Mouse (Mus musculus) small intestine, adult 2 months (tissue): ENCODE measurements around the gene March8.

Source experiments
- CTCF ChIP-seq: fragments of 200-500 bp; IDR thresholded peaks from 2 replicates; pipeline ENCODE4 v1.5.1; 2012; ENCODE audit warnings: low read depth, mild to moderate bottlenecking, control low read depth, inconsistent platforms, low read length, moderate library complexity, mixed read lengths; ENCODE audit not compliant: insufficient replicate concordance, insufficient read length; ENCODE audit errors: extremely low read depth
- POLR2A ChIP-seq: fragments of 200-500 bp; IDR thresholded peaks from 2 replicates; pipeline ENCODE4 v1.6.1; 2012; ENCODE audit warnings: low read depth, mild to moderate bottlenecking, control low read depth, inconsistent platforms, low read length, moderate library complexity

GRCm38 (mm10) chr6:116402426-116402825, 64.6 kb downstream of the March8 start:
- no peak for TF ChIP-seq CTCF
- TF ChIP-seq POLR2A = no peak
